Mouse (Mus musculus) heart, postnatal 0 days (tissue): Measurements from ENCODE around the gene C87436.

ENCODE experiments used
- CTCF ChIP-seq: IDR thresholded peaks from 2 replicates; pipeline ENCODE4 v1.5.1; 2016; ENCODE audit warnings: antibody characterized with exemption, control low read depth, low read depth
- EP300 ChIP-seq: IDR thresholded peaks from 2 replicates; pipeline ENCODE4 v1.6.1; 2016; ENCODE audit warnings: antibody characterized with exemption, low read depth

- TF ChIP-seq EP300: no peak
- no peak for TF ChIP-seq CTCF
Observed at GRCm38 (mm10) chr6:86496127-86496526, 58.0 kb downstream of the C87436 start.
